Mouse (Mus musculus) liver, adult (tissue): ENCODE results near the gene Pml.
A peak's percentile ranks its signal among the peaks of the same experiment; 100 is the strongest.

ENCODE experiments used
- GATA4 ChIP-seq: IDR thresholded peaks from 2 replicates; pipeline ENCODE4 v1.6.1; 2014; ENCODE audit warnings: mild to moderate bottlenecking, low read length; ENCODE audit not compliant: insufficient replicate concordance

Gene Pml

GRCm38 (mm10) chr9:58249592-58250192 is at the start of gene Pml:
Pml (minus strand) TSS chr9:58249786.
- peak; percentile 70; the same call in 1 of the 2 replicates for TF ChIP-seq GATA4

- TF ChIP-seq GATA4 = no peak
Observed at GRCm38 (mm10) chr9:58297961-58298477, 48.4 kb upstream of the Pml start.

DNA sequence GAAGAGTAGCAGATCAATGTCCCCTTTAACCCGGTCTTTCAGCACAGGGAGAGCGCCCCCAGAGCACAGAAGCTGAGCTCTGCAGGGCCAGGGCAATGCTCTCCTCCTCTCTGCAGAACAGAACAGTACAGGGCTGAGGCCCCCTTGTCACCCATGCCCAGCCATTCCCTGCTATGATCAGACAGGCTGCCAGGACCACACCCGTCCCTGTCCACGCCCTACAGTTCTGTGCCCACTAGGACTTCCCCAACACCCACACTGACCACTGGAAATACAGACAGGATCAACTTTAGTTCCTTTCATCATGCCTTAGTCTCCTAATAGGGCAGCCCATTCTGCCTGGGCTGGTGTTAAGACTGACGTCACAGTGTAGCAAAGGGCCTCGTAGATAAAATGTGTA is 47.5 kb upstream of the Pml start:
- no peak for TF ChIP-seq GATA4

DNA sequence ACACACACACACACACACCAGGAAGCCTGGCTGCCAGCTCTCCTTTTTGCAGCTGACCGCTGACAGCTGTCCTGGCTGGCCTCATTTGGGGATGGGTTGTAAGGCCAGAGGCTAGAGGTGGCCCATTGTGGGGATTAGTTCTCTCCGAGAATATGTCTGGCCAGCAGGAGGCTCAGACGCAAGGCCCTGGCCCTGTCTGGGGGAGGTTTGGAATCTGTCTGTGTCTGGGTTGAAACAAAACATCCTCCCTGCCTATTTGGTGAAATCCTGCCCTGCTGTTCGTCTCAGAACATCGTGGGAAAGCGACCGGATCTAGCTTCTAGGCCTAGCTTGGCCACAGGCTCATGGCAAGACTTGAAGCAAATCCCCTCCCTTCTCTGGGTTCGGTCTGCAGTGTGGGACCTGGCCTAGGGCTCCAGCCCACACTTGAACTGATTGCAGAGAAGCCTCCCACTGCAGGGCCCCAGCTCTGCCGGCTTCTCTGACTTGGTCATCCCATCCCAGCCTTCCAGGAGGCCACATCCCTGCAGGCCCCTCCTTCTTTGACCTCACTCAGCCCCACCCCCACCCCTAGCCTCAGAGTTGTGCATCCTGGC is 46.3 kb upstream of the Pml start:
- TF ChIP-seq GATA4 = no peak

DNA sequence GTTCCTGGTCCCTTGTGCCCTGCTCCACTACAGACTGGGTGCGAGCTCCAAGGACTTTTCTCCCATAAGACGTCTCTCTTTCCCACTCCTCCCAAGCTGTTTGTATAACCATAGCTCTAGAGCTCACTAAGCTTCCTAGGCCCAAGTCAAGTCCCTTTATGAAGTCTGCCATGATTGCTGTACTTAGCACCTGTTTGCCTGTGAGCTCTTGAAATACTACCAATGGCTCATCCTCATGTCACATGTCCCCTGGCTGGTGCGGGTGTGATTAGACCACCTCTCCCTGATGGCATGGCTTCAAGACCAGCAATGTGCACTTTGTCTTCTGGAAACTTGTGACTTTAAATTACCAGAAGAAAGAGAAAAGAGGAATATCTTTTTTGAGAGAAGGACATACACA is 45.8 kb upstream of the Pml start:
- TF ChIP-seq GATA4 = no peak

DNA sequence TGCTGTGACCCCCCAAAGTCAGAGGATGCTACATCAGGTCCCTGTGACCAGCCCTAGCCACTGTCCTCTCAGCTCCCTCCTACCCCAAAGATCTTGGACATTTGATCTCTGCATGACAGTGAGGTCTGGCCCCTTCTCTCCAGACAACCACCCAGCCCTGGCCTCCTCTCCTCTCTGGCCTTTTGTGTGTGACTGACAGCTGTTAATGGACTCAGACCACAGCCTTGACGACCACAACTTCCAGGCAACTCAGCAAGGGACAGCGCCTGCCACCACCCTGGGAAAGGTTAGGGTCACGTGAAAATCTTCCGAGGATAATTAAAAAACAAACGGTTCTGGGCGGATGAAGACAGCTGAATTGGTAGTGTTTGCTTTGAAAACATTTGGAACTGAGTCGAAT is 44.9 kb upstream of the Pml start:
- no peak for TF ChIP-seq GATA4

GRCm38 (mm10) chr9:58289901-58290300 is 40.3 kb upstream of the Pml start:
- no peak for TF ChIP-seq GATA4

GRCm38 (mm10) chr9:58289090-58289489 is 39.5 kb upstream of the Pml start:
- no peak for TF ChIP-seq GATA4

DNA sequence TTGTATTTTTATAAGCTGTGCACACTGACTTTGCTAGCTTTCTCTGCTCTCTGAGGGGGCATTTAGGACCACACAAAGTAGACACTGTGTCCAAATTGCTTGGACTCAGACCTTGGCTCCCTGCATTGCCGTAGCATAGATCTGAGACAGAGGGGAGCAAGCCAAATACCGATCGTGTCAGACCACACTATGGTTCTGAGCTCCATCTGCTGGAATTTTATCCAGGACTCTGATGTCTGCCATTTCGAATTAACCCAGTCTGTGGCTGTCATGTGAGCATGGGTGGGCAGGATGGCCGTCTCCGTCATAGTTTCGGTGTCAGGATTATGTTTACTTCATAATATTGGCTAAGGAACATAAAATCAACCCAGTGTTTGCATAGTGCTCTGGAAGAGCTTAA is 33.8 kb upstream of the Pml start:
- no peak for TF ChIP-seq GATA4

- no peak for TF ChIP-seq GATA4
Observed at GRCm38 (mm10) chr9:58281597-58281996, 32.0 kb upstream of the Pml start.

GRCm38 (mm10) chr9:58280259-58281109 is 30.9 kb upstream of the Pml start:
- no peak for TF ChIP-seq GATA4

DNA sequence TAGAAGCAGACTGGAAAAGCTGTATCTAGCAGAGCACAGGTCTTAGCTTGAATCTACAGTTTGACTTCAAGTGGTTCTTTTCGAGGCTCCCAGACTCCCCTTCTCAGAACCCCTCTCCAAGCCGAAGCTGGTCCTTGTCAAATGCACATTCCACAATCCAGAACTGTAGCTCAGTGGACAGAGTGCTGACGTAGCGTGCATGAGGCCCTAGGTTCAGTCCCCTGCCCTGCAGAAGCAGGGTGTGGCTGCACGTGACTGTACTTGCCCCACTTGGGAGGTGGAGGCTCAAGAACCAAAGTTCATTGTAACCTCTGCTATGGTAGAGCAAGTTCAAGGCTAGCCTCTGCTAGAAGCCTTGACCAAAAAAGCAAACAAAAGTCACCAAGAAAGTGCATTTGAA is 30.2 kb upstream of the Pml start:
- no peak for TF ChIP-seq GATA4

GRCm38 (mm10) chr9:58278821-58279723 is 29.5 kb upstream of the Pml start:
- no peak for TF ChIP-seq GATA4

GRCm38 (mm10) chr9:58278313-58278712 is 28.7 kb upstream of the Pml start:
- TF ChIP-seq GATA4 = no peak

- TF ChIP-seq GATA4 = no peak
Observed at GRCm38 (mm10) chr9:58276346-58276745, 26.8 kb upstream of the Pml start.
